Mouse (Mus musculus) neural tube, embryonic 15.5 days (tissue): Measurements from ENCODE around the gene Slc39a5. TPM values are rescaled to one million over a fixed set of nuclear protein-coding genes. Genes with fewer than 3 reads are reported as not detected.

ENCODE experiments used
- ATAC-seq: fragments of 200-750 bp; cut with Nextera tagmentation; 2 replicates; pipeline ENCODE4 v1.8.0; 2017; ENCODE audit warnings: mild to moderate bottlenecking, moderate TSS enrichment, moderate library complexity; ENCODE audit not compliant: low FRiP score
- H3K27ac ChIP-seq: fragments of 300-500 bp; sonication (generic); replicated peaks from 2 replicates; pipeline ENCODE4 v1.5.1; 2015; ENCODE audit warnings: mild to moderate bottlenecking, inconsistent platforms
- H3K27me3 ChIP-seq: fragments of 300-500 bp; sonication (generic); replicated peaks from 2 replicates; pipeline ENCODE4 v1.6.1; 2015; ENCODE audit warnings: inconsistent platforms
- H3K36me3 ChIP-seq: fragments of 300-500 bp; sonication (generic); 2 replicates; pipeline ENCODE4 v1.6.1; 2015; ENCODE audit warnings: inconsistent platforms
- H3K4me1 ChIP-seq: fragments of 300-500 bp; sonication (generic); 2 replicates; pipeline ENCODE4 v1.6.1; 2015; ENCODE audit warnings: inconsistent platforms
- H3K4me2 ChIP-seq: fragments of 300-500 bp; sonication (generic); 2 replicates; pipeline ENCODE4 v1.6.1; 2015; ENCODE audit warnings: inconsistent platforms, mild to moderate bottlenecking, moderate library complexity
- H3K4me3 ChIP-seq: fragments of 300-500 bp; sonication (generic); replicated peaks from 2 replicates; pipeline ENCODE4 v1.5.1; 2015; ENCODE audit warnings: mild to moderate bottlenecking, inconsistent platforms
- H3K9ac ChIP-seq: fragments of 300-500 bp; sonication (generic); replicated peaks from 2 replicates; pipeline ENCODE4 v1.6.1; 2015; ENCODE audit warnings: mild to moderate bottlenecking, inconsistent platforms
- H3K9me3 ChIP-seq: fragments of 300-500 bp; sonication (generic); replicated peaks from 2 replicates; pipeline ENCODE4 v1.6.1; 2016; ENCODE audit warnings: inconsistent platforms
- WGBS: fragments of 180-500 bp; shearing (Covaris S2); methylation state at CpG from one replicate; pipeline ENCODE4 v1.1.7; 2015; ENCODE audit warnings: mixed read lengths; 5-methylcytosine and 5-hydroxymethylcytosine counted together
- polyA plus RNA-seq: library from polyadenylated mRNA; unstranded; fragments of >200 nt; fragmentation: Nextera tagmentation; extraction: Ambion mirVana; gene quantifications from 2 replicates; pipeline ENCODE4 v1.2.1, GENCODE M21; 2015

Slc39a5 gene
- polyA plus RNA-seq, 1 experiment from 2014 or later = 0.68 TPM

- Histone ChIP-seq H3K27me3 (no peaks in the 10 kb centered on the region), H3K36me3 (peaks cover 97% of the 10 kb centered on the region), H3K4me1 (no peaks in the 10 kb centered on the region), H3K4me3 (no peak overlapping the region), H3K4me2 (no peak overlapping the region), H3K9me3 (no peaks in the 10 kb centered on the region), H3K9ac (no peak overlapping the region), H3K27ac (no peak overlapping the region)
- WGBS = 92% methylated on average over 14 of the region's 14 CpGs
- no peak for ATAC-seq
Measured at GRCm38 (mm10) chr10:128388941-128389340, 12.1 kb downstream of the Slc39a5 start.

- WGBS = 89% methylated on average over 7 of the region's 7 CpGs
- Histone ChIP-seq H3K4me1 (no peaks in the 10 kb centered on the region), H3K9ac (no peak overlapping the region), H3K27ac (no peak overlapping the region), H3K4me2 (no peak overlapping the region), H3K27me3 (no peaks in the 10 kb centered on the region), H3K9me3 (no peaks in the 10 kb centered on the region), H3K36me3 (peaks cover 97% of the 10 kb centered on the region), H3K4me3 (no peak overlapping the region)
- ATAC-seq = no peak
Measured at GRCm38 (mm10) chr10:128385902-128386301, 15.1 kb downstream of the Slc39a5 start.

GRCm38 (mm10) chr10:128382482-128382881 is 18.5 kb downstream of the Slc39a5 start:
- no peak for ATAC-seq
- 92% methylated on average over 8 of the region's 8 CpGs for WGBS
- peaks cover 85% of the 10 kb centered on the region for H3K36me3 ChIP-seq
- H3K9me3 ChIP-seq = no peaks in the 10 kb centered on the region
- peaks cover 20% of the 10 kb centered on the region for H3K4me1 ChIP-seq
- no peak overlapping the region for H3K4me3 ChIP-seq
- H3K9ac ChIP-seq = no peak overlapping the region
- H3K27ac ChIP-seq = no peak overlapping the region
- no peaks in the 10 kb centered on the region for H3K27me3 ChIP-seq
- H3K4me2 ChIP-seq = no peak overlapping the region

DNA sequence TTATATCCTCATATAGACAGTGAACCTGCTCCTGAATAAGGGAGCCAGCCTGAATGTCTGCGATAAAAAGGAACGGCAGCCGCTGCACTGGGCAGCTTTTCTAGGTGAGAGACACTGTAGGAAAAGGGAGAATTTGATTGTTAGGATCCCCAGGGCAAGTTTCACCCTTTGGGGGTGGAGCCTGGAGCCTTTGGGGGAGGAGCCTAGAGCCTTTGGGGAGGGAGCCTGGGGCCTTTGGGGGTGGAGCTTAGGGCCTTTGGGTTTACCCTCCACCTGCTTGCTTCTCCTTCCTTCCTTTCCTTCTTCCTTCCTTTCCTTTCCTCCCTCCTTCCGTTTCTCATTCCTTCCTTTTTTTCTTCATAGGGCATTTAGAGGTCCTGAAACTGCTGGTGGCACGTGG is 20.5 kb downstream of the Slc39a5 start:
- H3K4me1 ChIP-seq = peaks cover 30% of the 10 kb centered on the region
- WGBS = 93% methylated on average over 5 of the region's 5 CpGs
- H3K36me3 ChIP-seq = peaks cover 66% of the 10 kb centered on the region
- H3K4me2 ChIP-seq = no peak overlapping the region
- H3K27me3 ChIP-seq = no peaks in the 10 kb centered on the region
- no peak overlapping the region for H3K9ac ChIP-seq
- H3K9me3 ChIP-seq = no peaks in the 10 kb centered on the region
- no peak overlapping the region for H3K27ac ChIP-seq
- ATAC-seq = no peak
- no peak overlapping the region for H3K4me3 ChIP-seq

GRCm38 (mm10) chr10:128379260-128379659 is 21.8 kb downstream of the Slc39a5 start:
- H3K27me3 ChIP-seq = no peaks in the 10 kb centered on the region
- 93% methylated on average over 7 of the region's 7 CpGs for WGBS
- H3K4me2 ChIP-seq = no peak overlapping the region
- peaks cover 54% of the 10 kb centered on the region for H3K36me3 ChIP-seq
- no peaks in the 10 kb centered on the region for H3K9me3 ChIP-seq
- H3K9ac ChIP-seq = peak overlapping the region; percentile 83; the same call in 1 of the 2 replicates
- H3K4me3 ChIP-seq = no peak overlapping the region
- H3K4me1 ChIP-seq = peaks cover 30% of the 10 kb centered on the region
- ATAC-seq = no peak
- peak overlapping the region; percentile 13; the same call in 1 of the 2 replicates for H3K27ac ChIP-seq

DNA sequence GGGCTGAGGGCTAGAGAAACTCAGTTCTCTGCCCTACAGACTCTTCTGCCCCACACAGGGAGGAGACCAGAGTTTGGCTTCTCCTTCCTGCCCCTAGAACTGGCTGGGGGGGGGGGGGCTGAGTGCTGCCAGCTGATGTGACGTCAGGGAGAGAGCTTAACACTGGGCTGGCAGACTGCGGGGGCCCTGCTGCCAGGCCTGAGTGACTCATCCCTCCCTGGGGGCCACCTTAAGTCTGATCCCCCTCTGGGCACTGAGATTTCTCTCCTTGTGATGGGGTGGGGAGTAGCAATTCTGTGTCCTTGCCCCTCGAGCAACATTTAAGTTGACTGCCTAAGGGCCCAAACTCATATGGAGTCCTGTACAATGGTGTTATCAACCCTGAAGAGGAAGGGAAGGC is 22.6 kb downstream of the Slc39a5 start:
- H3K4me3 ChIP-seq = peak overlapping the region; percentile 91
- peak overlapping the region; percentile 80 for H3K4me2 ChIP-seq
- peaks cover 30% of the 10 kb centered on the region for H3K4me1 ChIP-seq
- 40% methylated on average over 3 of the region's 3 CpGs for WGBS
- no peaks in the 10 kb centered on the region for H3K27me3 ChIP-seq
- H3K9me3 ChIP-seq = no peaks in the 10 kb centered on the region
- ATAC-seq = no peak
- peaks cover 46% of the 10 kb centered on the region for H3K36me3 ChIP-seq
- H3K9ac ChIP-seq = peak overlapping the region; percentile 83
- H3K27ac ChIP-seq = peak overlapping the region; percentile 97

- Histone ChIP-seq H3K9me3 (no peaks in the 10 kb centered on the region), H3K4me1 (peaks cover 30% of the 10 kb centered on the region), H3K27me3 (no peaks in the 10 kb centered on the region), H3K4me3 (peak overlapping the region; percentile 91), H3K27ac (peak overlapping the region; percentile 97), H3K4me2 (peak overlapping the region; percentile 80), H3K36me3 (peaks cover 42% of the 10 kb centered on the region), H3K9ac (peak overlapping the region; percentile 83)
- ATAC-seq = no peak
- 54% methylated on average over 14 of the region's 14 CpGs for WGBS
Measured at GRCm38 (mm10) chr10:128377940-128378448, 23.0 kb downstream of the Slc39a5 start.

DNA sequence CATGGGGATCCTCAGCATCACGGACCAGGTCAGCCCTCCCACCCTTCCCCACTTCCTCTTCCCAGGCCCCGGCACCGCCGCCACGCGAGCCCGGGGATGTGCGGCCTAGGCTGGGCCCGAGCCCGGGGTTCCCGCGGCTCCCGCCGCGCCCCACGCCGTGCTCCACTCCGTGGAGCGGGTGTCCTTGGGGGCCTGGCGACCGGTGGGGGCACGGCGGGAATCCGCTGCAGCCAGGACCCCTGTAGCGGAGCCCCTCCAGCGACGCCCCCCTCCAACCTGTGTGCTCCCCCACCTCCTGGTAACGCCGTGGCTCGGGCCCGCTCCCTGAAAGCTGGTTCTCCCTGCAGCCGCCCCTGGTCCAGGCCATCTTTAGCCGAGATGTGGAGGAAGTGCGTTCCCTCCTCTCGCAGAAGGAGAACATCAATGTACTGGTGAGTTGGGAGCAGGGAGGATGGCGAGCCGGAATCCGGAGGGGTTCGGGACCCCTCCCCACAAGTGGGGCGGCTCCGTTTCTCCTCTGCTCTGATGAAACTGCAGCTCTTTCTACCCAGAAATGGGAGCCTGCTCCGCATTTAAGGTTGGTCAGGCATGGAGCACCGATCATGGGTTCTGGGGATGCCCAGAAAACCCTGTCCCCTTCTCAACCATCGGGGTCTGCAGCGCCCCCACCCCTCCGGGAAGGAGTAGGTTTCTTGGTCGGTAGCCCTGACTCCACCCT is 23.6 kb downstream of the Slc39a5 start:
- WGBS = under 1% methylated on average over 45 of the region's 47 CpGs
- H3K36me3 ChIP-seq = peaks cover 35% of the 10 kb centered on the region
- H3K9ac ChIP-seq = peak overlapping the region; percentile 83
- H3K27me3 ChIP-seq = no peaks in the 10 kb centered on the region
- H3K4me3 ChIP-seq = peak overlapping the region; percentile 91
- H3K27ac ChIP-seq = peak overlapping the region; percentile 97
- H3K4me2 ChIP-seq = peak overlapping the region; percentile 80
- ATAC-seq = peak; percentile 67
- peaks cover 30% of the 10 kb centered on the region for H3K4me1 ChIP-seq
- H3K9me3 ChIP-seq = no peaks in the 10 kb centered on the region

GRCm38 (mm10) chr10:128376455-128377211 is 24.4 kb downstream of the Slc39a5 start, which contains the start of gene Ankrd52:
Ankrd52 (plus strand) TSS chr10:128377115.
- peak within 1 kb of the TSS; percentile 97 for H3K27ac ChIP-seq
- peaks cover 30% of the 10 kb centered on the region for H3K4me1 ChIP-seq
- H3K27me3 ChIP-seq = no peaks in the 10 kb centered on the region
- H3K36me3 ChIP-seq = peaks cover 28% of the 10 kb centered on the region
- peak within 1 kb of the TSS; percentile 80 for H3K4me2 ChIP-seq
- peak within 1 kb of the TSS; percentile 91 for H3K4me3 ChIP-seq
- H3K9ac ChIP-seq = peak within 1 kb of the TSS; percentile 83
- peak; percentile 91 for ATAC-seq
- under 1% methylated on average over 38 of the region's 73 CpGs for WGBS
- H3K9me3 ChIP-seq = no peaks in the 10 kb centered on the region

- Histone ChIP-seq H3K4me3 (peak overlapping the region; percentile 91), H3K4me2 (peak overlapping the region; percentile 80), H3K9me3 (no peaks in the 10 kb centered on the region), H3K4me1 (peaks cover 30% of the 10 kb centered on the region), H3K9ac (peak overlapping the region; percentile 83), H3K36me3 (peaks cover 23% of the 10 kb centered on the region), H3K27ac (peak overlapping the region; percentile 97), H3K27me3 (no peaks in the 10 kb centered on the region)
- ATAC-seq = no peak
- WGBS = 38% methylated on average over 4 of the region's 4 CpGs
Measured at GRCm38 (mm10) chr10:128376099-128376454, 25.0 kb downstream of the Slc39a5 start.

GRCm38 (mm10) chr10:128374393-128374792 is 26.6 kb downstream of the Slc39a5 start:
- Histone ChIP-seq H3K27ac (no peak overlapping the region), H3K27me3 (no peaks in the 10 kb centered on the region), H3K9ac (no peak overlapping the region), H3K4me2 (no peak overlapping the region), H3K4me3 (no peak overlapping the region), H3K9me3 (no peaks in the 10 kb centered on the region), H3K4me1 (peaks cover 29% of the 10 kb centered on the region), H3K36me3 (peaks cover 9% of the 10 kb centered on the region)
- no peak for ATAC-seq
- 75% methylated on average over 6 of the region's 6 CpGs for WGBS
